Mouse (Mus musculus): ENCODE measurements around the gene Rnf157.
A peak's percentile ranks its signal among the peaks of the same experiment; 100 is the strongest.
"Not testable (repeated sequence)": the region's sequence is repeated elsewhere in the genome, so short reads cannot be mapped to it uniquely, and the experiment has no call there.

Rnf157 gene

GRCm38 (mm10) chr11:116418194-116418840, 5.5 kb upstream of the Rnf157 start:
- peak; percentile 58 for DNase-seq (ENCODE audit: low spot score)

GRCm38 (mm10) chr11:116417054-116417453, 4.2 kb upstream of the Rnf157 start:
- peak; percentile 31 for DNase-seq (ENCODE audit: low spot score)

GRCm38 (mm10) chr11:116416196-116416943, 3.5 kb upstream of the Rnf157 start:
- peak; percentile 42 for DNase-seq (ENCODE audit: low spot score)

- peak; percentile 31 for DNase-seq (ENCODE audit: low spot score)
Observed at GRCm38 (mm10) chr11:116413631-116414022, 795 bp upstream of the Rnf157 start.

- peak; percentile 59 for DNase-seq (ENCODE audit: low spot score)
Observed at GRCm38 (mm10) chr11:116412028-116412827, 604 bp downstream of the Rnf157 start.

GRCm38 (mm10) chr11:116411582-116411981, 1.2 kb downstream of the Rnf157 start:
- no peak for DNase-seq (ENCODE audit: low spot score)

GRCm38 (mm10) chr11:116410415-116410814, 2.4 kb downstream of the Rnf157 start:
- not testable (repeated sequence) for DNase-seq (ENCODE audit: low spot score)

GRCm38 (mm10) chr11:116409008-116409407, 3.8 kb downstream of the Rnf157 start:
- DNase-seq (ENCODE audit: low spot score) = no peak

GRCm38 (mm10) chr11:116406231-116406728, 6.6 kb downstream of the Rnf157 start:
- no peak for DNase-seq (ENCODE audit: low spot score)

GRCm38 (mm10) chr11:116405601-116406000, 7.2 kb downstream of the Rnf157 start:
- DNase-seq (ENCODE audit: low spot score) = no peak

- DNase-seq (ENCODE audit: low spot score) = no peak
Observed at GRCm38 (mm10) chr11:116400560-116400959, 12.3 kb downstream of the Rnf157 start.

- no peak for DNase-seq (ENCODE audit: low spot score)
Observed at GRCm38 (mm10) chr11:116398348-116398677, 14.5 kb downstream of the Rnf157 start.

- no peak for DNase-seq (ENCODE audit: low spot score)
Observed at GRCm38 (mm10) chr11:116397517-116398347, 15.1 kb downstream of the Rnf157 start.

GRCm38 (mm10) chr11:116396934-116397330, 15.9 kb downstream of the Rnf157 start:
- DNase-seq (ENCODE audit: low spot score) = no peak

- no peak for DNase-seq (ENCODE audit: low spot score)
Observed at GRCm38 (mm10) chr11:116396276-116396933, 16.4 kb downstream of the Rnf157 start.

GRCm38 (mm10) chr11:116394769-116395168, 18.1 kb downstream of the Rnf157 start:
- no peak for DNase-seq (ENCODE audit: low spot score)

- no peak for DNase-seq (ENCODE audit: low spot score)
Observed at GRCm38 (mm10) chr11:116388841-116389480, 23.9 kb downstream of the Rnf157 start.

- no peak for DNase-seq (ENCODE audit: low spot score)
Observed at GRCm38 (mm10) chr11:116387086-116388071, 25.5 kb downstream of the Rnf157 start.

- no peak for DNase-seq (ENCODE audit: low spot score)
Observed at GRCm38 (mm10) chr11:116385999-116386398, 26.8 kb downstream of the Rnf157 start.

All from testis, postnatal 10 days (tissue).